Mouse (Mus musculus): ENCODE data around the gene Gpr87. TPM values are rescaled to one million over a fixed set of nuclear protein-coding genes. Genes with fewer than 3 reads are reported as not detected.

Gpr87 gene
- 0.26 TPM in 1 of 2 replicates, not detected in the other for polyA plus RNA-seq (2015; fragmentation: Nextera tagmentation; extraction: Ambion mirVana)

DNA sequence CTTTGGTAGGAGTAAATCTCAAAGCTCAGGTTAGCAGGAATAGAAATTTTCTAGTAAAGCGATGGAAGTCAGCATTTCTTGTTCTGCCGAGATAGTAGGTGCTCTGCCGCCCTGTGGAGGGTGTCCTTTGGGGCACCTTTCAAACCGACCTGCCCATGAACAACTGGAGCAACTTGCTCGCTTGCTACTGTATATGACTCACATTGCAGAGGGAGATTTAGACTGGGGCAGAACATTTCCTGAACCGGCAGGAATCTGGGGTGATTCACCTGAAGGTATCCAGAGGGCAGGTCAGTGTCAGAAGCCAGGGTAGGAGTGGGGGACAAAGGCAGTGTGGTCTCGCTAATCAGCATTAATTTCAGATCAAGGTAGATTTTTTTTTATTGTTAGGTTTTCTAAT lies at the start of gene Gpr87:
Gpr87 (minus strand) TSS at position 167 of the 400 bp plus-strand sequence.
- ATAC-seq (replicated peaks), result no peak
- Histone ChIP-seq H3K4me1 (no peaks in the 10 kb centered on the region), H3K9me3 (no peaks in the 10 kb centered on the region), H3K9ac (no peak within 1 kb of the TSS), H3K4me3 (no peak within 1 kb of the TSS), H3K4me2 (no peak within 1 kb of the TSS), H3K36me3 (replicated peaks) (no peaks in the 10 kb centered on the region), H3K27ac (no peak within 1 kb of the TSS), H3K27me3 (replicated peaks) (no peaks in the 10 kb centered on the region)
- 91% methylated on average over 7 of the region's 7 CpGs for WGBS

DNA sequence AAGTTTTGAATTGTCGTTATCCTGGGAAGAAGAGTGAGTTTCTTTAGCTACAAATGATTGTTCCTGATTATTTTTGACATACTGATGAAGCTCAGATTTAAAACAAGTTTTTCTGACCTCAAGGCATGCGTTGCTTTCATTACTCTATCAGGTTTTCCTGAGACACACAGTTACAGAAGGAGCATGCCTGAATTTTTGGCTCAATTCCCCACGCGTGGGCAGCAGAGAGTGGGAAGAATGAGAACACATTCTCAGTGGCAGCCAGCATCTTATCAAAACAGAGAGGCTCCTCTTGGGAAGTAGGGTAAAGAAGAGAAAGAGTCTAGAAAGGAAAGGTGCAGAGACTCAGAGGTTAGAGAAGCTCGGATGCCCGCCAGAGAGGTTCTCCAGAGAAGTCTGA lies 48.5 kb upstream of the Gpr87 start:
- ATAC-seq (replicated peaks), result no peak
- H3K27ac ChIP-seq, result no peak overlapping the region
- H3K4me1 ChIP-seq, result no peaks in the 10 kb centered on the region
- H3K9ac ChIP-seq, result no peak overlapping the region
- H3K27me3 ChIP-seq (replicated peaks), result no peaks in the 10 kb centered on the region
- no peak overlapping the region for H3K4me2 ChIP-seq
- H3K9me3 ChIP-seq, result no peaks in the 10 kb centered on the region
- WGBS, result 83% methylated on average over 6 of the region's 6 CpGs
- no peak overlapping the region for H3K4me3 ChIP-seq
- no peaks in the 10 kb centered on the region for H3K36me3 ChIP-seq (replicated peaks)

DNA sequence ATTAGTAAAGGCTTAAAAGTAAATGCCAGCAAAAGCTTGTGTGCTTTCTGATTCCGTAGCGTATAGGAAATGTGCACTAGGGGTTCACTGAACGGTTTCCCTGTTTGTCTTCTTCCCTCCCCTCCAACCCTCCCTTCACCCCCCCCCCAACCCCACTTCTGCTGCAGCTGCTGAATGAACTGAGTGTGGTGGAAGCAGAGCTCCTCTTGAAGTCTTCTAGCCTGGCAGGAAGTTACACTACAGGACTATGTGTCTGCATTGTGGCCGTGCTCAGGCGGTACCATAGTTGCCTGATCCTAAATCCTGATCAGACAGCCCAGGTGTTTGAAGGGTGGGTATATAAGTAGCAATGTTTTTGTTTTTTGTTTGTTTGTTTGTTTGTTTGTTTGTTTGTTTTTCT lies 40.0 kb upstream of the Gpr87 start:
- 80% methylated on average over 5 of the region's 5 CpGs for WGBS
- Histone ChIP-seq H3K27me3 (replicated peaks) (no peaks in the 10 kb centered on the region), H3K9me3 (no peaks in the 10 kb centered on the region), H3K4me3 (no peak overlapping the region), H3K27ac (no peak overlapping the region), H3K9ac (no peak overlapping the region), H3K36me3 (replicated peaks) (no peaks in the 10 kb centered on the region), H3K4me2 (no peak overlapping the region), H3K4me1 (no peaks in the 10 kb centered on the region)
- ATAC-seq (replicated peaks), result no peak

DNA sequence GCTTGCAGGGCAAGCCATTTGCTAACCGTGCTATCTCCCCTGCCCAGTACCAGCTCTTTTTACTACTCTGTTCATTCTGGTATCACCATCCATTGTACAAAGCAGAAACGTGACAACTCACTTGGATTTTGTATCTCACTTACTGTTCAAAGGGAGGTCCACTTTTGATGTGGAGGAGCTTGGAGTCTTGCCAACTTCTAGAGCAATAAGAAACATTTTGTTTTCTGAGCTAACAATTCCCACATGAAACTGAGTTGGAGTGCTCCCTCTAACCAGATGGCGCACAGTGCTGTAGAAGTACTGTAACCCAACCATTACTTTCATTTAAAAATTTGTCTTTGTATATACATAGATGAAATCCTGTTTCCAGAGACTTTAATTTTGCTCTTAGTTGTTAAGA lies 36.0 kb upstream of the Gpr87 start:
- Histone ChIP-seq H3K27ac (no peak overlapping the region), H3K9ac (no peak overlapping the region), H3K27me3 (replicated peaks) (no peaks in the 10 kb centered on the region), H3K36me3 (replicated peaks) (no peaks in the 10 kb centered on the region), H3K4me2 (no peak overlapping the region), H3K4me3 (no peak overlapping the region), H3K4me1 (no peaks in the 10 kb centered on the region), H3K9me3 (no peaks in the 10 kb centered on the region)
- 76% methylated on average over 3 of the region's 3 CpGs for WGBS
- ATAC-seq (replicated peaks), result no peak

DNA sequence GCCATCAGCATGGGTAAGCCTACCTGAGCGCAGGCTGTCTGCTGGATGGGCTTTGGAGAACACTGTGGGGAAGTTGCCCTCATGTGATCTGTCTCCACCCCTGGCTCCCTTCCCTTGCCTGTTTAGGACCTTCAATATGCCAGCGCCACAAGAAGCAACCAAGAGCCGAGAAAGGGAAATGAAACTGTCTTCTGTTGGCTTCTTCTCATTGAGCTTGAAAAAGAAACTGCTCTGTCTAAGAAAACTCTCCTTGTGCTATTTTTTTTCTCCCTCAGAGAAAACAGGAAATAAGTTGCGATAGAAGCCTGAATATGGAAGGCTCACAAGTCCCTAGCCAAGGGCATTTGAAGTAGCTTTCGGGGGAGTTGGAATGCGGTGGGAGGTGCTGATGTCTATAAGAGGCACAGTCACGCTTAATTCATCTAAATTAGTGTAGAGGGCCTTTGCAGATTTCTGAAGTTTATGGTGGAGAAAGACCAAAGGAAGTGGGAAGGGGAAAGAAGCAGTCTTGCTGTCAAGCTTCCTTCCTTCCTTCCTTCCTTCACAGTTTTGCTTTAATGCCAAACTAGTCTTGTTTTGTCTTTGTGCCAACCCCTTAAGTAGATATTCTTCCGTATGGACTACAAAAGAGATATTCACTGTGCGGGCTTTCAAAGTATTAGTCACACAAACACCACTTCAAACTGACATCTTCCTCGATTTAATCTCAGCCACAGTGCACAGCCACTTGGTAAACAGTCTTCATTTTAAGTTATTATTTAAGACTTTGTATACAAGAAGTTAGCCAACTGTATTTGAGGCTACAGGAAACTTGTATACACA lies 34.0 kb upstream of the Gpr87 start:
- H3K9me3 ChIP-seq, result no peaks in the 10 kb centered on the region
- H3K4me3 ChIP-seq, result no peak overlapping the region
- H3K9ac ChIP-seq, result no peak overlapping the region
- no peaks in the 10 kb centered on the region for H3K27me3 ChIP-seq (replicated peaks)
- no peak for ATAC-seq (replicated peaks)
- H3K27ac ChIP-seq, result no peak overlapping the region
- H3K36me3 ChIP-seq (replicated peaks), result no peaks in the 10 kb centered on the region
- WGBS, result 62% methylated on average over 10 of the region's 10 CpGs
- H3K4me1 ChIP-seq, result no peaks in the 10 kb centered on the region
- H3K4me2 ChIP-seq, result no peak overlapping the region

DNA sequence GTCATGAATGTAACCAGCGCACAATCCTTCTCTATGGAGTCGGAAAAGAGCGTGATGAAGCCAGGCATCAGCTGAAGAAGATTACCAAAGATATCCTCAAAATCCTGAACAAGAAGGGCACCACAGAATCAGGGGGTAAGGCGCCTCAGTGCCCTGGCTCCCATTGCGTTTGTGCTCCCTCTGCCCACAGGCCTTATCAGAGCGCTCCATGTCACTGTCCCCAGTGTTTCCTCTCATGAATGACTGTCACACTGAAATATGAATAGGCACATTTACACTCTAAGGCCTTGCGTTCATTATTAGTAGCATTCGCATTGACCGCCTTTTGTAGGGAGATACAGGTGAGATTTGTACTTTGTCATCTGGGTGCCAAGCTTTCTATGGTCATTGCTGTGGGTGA lies 32.8 kb upstream of the Gpr87 start:
- Histone ChIP-seq H3K27ac (no peak overlapping the region), H3K9ac (no peak overlapping the region), H3K4me1 (no peaks in the 10 kb centered on the region), H3K27me3 (replicated peaks) (no peaks in the 10 kb centered on the region), H3K4me2 (no peak overlapping the region), H3K9me3 (no peaks in the 10 kb centered on the region), H3K4me3 (no peak overlapping the region), H3K36me3 (replicated peaks) (no peaks in the 10 kb centered on the region)
- no peak for ATAC-seq (replicated peaks)
- WGBS, result 97% methylated on average over 9 of the region's 9 CpGs

DNA sequence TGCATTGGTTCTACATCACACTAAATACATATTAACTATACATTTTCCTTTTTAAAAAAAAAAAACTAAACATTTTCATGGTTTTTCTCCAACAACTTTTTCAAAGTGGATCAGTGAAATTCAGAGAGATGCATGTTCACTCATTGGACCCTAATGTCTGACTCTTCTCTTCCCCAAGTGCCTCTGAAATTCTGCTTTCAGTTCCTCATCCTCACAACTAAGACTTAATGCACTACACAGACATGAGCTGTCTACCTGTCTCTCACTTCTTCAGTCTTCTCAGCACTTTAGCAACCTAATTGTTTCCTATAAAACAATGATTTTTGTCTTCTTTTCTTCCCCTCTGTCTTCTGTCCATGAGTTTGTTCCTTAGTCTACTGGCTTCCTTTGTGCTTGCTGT lies 30.5 kb upstream of the Gpr87 start:
- Histone ChIP-seq H3K9me3 (no peaks in the 10 kb centered on the region), H3K9ac (no peak overlapping the region), H3K4me1 (no peaks in the 10 kb centered on the region), H3K36me3 (replicated peaks) (no peaks in the 10 kb centered on the region), H3K4me2 (no peak overlapping the region), H3K27me3 (replicated peaks) (no peaks in the 10 kb centered on the region), H3K27ac (no peak overlapping the region), H3K4me3 (no peak overlapping the region)
- no peak for ATAC-seq (replicated peaks)

DNA sequence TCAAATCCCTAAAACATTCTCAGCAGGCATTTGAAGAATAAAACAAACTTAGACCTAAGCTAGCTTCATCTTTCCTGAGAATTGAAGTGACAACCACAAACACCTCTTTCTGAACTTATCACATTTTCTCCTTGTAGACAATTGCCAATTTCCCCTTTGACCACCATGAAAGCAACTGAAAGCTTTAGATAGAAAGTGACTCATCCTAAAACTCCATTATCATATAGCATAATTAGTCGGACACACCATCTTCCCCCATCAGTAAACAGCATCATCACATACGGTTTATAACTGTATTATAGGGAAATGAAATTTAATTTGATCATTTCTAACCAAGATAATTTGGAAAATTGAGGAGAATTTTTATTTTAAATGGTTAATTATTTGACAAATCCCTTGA lies 27.4 kb upstream of the Gpr87 start:
- no peaks in the 10 kb centered on the region for H3K4me1 ChIP-seq
- H3K9me3 ChIP-seq, result no peaks in the 10 kb centered on the region
- WGBS, result 92% methylated on average over 2 of the region's 2 CpGs
- H3K4me3 ChIP-seq, result no peak overlapping the region
- H3K9ac ChIP-seq, result no peak overlapping the region
- ATAC-seq (replicated peaks), result no peak
- H3K4me2 ChIP-seq, result no peak overlapping the region
- no peak overlapping the region for H3K27ac ChIP-seq
- no peaks in the 10 kb centered on the region for H3K27me3 ChIP-seq (replicated peaks)
- no peaks in the 10 kb centered on the region for H3K36me3 ChIP-seq (replicated peaks)

DNA sequence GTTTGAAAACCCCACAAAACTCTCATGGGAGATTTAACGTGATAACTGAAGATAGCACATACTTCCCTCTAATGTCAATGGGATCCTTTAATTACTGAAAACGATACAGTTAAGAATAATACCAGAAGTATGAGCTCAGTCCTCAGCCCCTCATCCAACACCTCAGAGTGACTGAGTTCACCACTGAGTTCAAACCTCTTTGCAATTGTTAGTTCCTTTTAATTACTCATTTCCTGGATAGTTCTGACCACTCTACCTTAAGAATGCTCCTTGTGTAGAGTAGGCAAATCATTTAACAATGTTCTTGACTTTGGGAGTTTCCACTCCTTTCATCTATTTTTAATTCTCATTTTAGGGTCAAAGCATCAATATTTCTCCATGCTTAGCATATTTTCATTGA lies 24.4 kb upstream of the Gpr87 start:
- H3K4me1 ChIP-seq, result no peaks in the 10 kb centered on the region

DNA sequence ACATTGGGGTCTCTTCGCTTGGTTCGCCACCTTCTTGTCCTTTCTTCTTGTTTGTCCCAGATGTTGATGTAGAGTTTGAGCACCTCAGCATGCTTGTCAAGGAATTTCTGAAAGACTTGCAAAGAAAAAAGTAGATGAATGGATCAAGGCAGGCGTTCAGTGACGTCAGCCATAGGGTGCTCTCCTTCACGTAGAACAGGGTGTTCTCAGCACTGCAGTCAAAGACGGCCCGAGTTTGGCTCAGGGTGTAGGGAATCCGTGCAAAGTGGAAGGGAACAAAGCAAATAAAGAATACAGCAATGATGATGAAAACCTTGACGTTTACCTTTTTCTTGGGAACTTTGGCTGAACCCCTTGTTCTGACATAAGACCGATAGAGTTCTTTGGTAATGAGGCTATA lies 22.3 kb upstream of the Gpr87 start:
- ATAC-seq (replicated peaks), result no peak
- WGBS, result 95% methylated on average over 10 of the region's 10 CpGs

More for the DNA sequence above, 24.4 kb upstream of the Gpr87 start:
- no peak overlapping the region for H3K4me3 ChIP-seq
- ATAC-seq (replicated peaks), result no peak
- H3K9me3 ChIP-seq, result no peaks in the 10 kb centered on the region
- no peaks in the 10 kb centered on the region for H3K27me3 ChIP-seq (replicated peaks)
- 92% methylated on average over 2 of the region's 2 CpGs for WGBS
- no peak overlapping the region for H3K4me2 ChIP-seq
- no peak overlapping the region for H3K27ac ChIP-seq
- H3K36me3 ChIP-seq (replicated peaks), result no peaks in the 10 kb centered on the region
- H3K9ac ChIP-seq, result no peak overlapping the region

DNA sequence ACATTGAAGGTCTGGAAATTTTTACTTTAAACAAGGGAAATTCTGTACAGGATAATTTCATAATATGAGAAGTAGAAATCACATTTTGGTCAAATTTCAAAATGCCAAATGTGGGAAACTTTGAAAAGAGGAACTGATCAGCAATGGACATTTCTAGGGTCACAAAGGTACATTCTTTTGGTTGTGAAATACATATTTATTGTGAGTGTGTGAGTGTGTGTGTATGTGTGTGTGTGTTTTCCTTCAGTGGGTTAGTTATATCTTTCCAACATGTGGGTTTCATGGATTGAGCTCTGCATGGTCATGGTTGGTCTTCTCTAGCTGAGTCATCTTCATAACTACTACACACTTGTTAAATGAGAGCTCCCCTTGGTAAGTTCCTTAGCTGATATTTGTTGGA lies 17.5 kb upstream of the Gpr87 start:
- Histone ChIP-seq H3K36me3 (replicated peaks) (no peaks in the 10 kb centered on the region), H3K4me1 (no peaks in the 10 kb centered on the region; the same call in 1 of the 2 replicates), H3K4me3 (no peak overlapping the region), H3K4me2 (no peak overlapping the region), H3K9ac (no peak overlapping the region), H3K27ac (no peak overlapping the region), H3K27me3 (replicated peaks) (no peaks in the 10 kb centered on the region), H3K9me3 (no peaks in the 10 kb centered on the region)
- ATAC-seq (replicated peaks), result no peak

More for the DNA sequence above, 22.3 kb upstream of the Gpr87 start:
- Histone ChIP-seq H3K9me3 (no peaks in the 10 kb centered on the region), H3K36me3 (replicated peaks) (no peaks in the 10 kb centered on the region), H3K4me3 (no peak overlapping the region), H3K4me1 (no peaks in the 10 kb centered on the region), H3K4me2 (no peak overlapping the region), H3K27ac (no peak overlapping the region), H3K27me3 (replicated peaks) (no peaks in the 10 kb centered on the region), H3K9ac (no peak overlapping the region)

DNA sequence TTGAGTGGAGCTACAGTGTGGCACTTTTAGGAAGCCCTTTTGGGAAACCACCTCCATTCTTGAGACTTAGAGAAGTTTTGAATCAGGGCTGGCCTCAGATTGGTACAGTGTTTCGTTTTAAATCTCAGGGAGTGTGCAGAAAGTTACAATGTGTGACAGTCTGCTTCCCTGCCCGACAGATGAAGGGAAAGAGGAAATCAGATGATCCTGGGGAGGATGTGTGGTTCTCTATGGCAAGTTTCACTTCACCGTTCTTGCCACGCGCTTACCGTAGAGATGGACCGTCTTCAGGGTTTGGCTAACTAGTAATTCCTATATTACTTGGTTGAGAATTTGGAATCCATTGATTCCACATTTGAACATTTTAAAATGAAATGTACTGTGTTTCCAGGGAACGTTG lies 16.9 kb upstream of the Gpr87 start:
- H3K4me3 ChIP-seq, result no peak overlapping the region
- no peak for ATAC-seq (replicated peaks)
- no peaks in the 10 kb centered on the region; the same call in 1 of the 2 replicates for H3K4me1 ChIP-seq
- H3K9ac ChIP-seq, result no peak overlapping the region
- no peak overlapping the region for H3K4me2 ChIP-seq
- no peaks in the 10 kb centered on the region for H3K36me3 ChIP-seq (replicated peaks)
- H3K27me3 ChIP-seq (replicated peaks), result no peaks in the 10 kb centered on the region
- WGBS, result 91% methylated on average over 8 of the region's 8 CpGs
- no peaks in the 10 kb centered on the region for H3K9me3 ChIP-seq
- no peak overlapping the region for H3K27ac ChIP-seq

DNA sequence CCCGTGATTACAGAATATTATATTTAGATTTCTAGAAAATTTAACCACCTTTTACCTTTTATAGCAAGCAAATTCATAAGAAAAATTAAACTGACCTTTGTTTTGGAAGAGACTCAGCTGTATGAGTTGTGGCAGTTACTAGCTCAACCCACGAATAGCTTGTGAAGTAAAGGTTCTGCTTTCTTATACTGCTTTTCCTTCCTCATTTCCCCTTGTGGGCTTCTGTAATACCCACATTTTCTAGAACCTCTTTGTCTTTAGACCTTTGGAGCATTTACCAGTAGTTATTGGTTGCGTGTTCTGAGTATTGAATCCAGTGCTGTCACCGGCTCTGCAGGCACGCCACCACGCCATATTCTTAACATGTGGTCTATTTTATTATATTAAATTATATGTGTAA lies 15.8 kb upstream of the Gpr87 start, which contains the start of gene P2ry13:
P2ry13 (minus strand) TSS at position 156 of the 400 bp plus-strand sequence.
- no peaks in the 10 kb centered on the region for H3K27me3 ChIP-seq (replicated peaks)
- H3K4me1 ChIP-seq, result no peaks in the 10 kb centered on the region; the same call in 1 of the 2 replicates
- no peak for ATAC-seq (replicated peaks)
- 93% methylated on average over 6 of the region's 6 CpGs for WGBS
- no peak within 1 kb of the TSS for H3K27ac ChIP-seq
- no peak within 1 kb of the TSS for H3K4me3 ChIP-seq
- no peak within 1 kb of the TSS for H3K4me2 ChIP-seq
- H3K9me3 ChIP-seq, result no peaks in the 10 kb centered on the region
- H3K9ac ChIP-seq, result no peak within 1 kb of the TSS
- no peaks in the 10 kb centered on the region for H3K36me3 ChIP-seq (replicated peaks)
